Mouse (Mus musculus) embryonic stem cell, embryonic (primary cell): ENCODE results near the gene Rxfp2.

Source experiments
- CTCF ChIA-PET, 4 experiments: fragments of 300-600 bp in 2 of 4; fragments of 350-600 bp in 2 of 4; sonication (Branson Sonifier 250); formaldehyde crosslinking; loops; one replicate each; lab custom pipeline; 2022; ENCODE audit warnings: inconsistent platforms in 2 of 4; lab: Charles Lee
- POLR2A ChIA-PET, 4 experiments: fragments of 300-600 bp in 2 of 4; fragments of 350-600 bp in 2 of 4; sonication (Branson Sonifier 250); formaldehyde crosslinking; loops; one replicate each; lab custom pipeline; 2022; ENCODE audit warnings: antibody characterized with exemption in 4 of 4, inconsistent platforms in 1 of 4; lab: Charles Lee

The Rxfp2 gene

DNA sequence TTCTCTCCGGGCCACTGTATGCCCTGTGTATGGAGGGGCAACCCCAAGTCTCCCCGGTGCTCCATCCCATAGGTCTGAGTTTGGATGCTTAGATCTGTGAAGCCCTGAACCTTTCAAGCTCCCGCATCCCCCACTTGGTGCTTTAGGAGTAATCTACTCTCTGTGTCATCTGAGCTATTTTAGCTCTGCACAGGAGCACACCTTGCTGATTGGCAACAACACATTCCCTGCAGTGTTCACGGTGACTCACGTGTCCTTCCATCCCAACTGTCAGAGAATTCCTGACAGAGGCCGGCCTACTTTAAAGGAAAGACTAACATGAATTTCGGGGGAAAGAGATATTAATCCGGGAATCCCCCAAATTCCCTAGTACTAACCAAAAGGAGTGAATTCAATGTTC is 102.2 kb downstream of the Rxfp2 start:
- CTCF ChIA-PET: no interaction called here

DNA sequence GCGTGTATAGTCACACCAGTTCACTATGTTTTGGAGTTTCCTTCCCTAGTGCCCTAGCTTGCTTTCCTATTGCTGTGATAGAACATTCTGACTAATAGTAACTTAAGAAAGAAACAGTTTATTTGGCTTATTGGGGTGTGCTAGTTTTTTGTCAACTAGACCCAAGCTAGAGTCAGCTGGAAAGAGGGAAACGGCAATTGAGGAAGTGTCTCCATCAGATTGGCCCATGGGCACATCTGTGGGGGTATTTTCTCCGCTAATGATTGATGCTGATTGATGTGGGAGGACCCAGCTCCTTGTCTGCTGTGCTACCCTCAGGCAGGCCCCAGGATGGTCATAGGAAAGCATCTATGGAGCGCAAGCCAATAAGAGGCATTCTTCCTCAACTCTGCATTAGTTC is 103.6 kb downstream of the Rxfp2 start:
- CTCF ChIA-PET: interaction anchor here in 1 of 4 experiments (0.7 kb wide), 1 partner anchor 40 kb away, joined by 4 read pairs; no protein-coding TSS in a partner anchor
- POLR2A ChIA-PET: no interaction called here

More for the DNA sequence above, 102.2 kb downstream of the Rxfp2 start:
- POLR2A ChIA-PET: no interaction called here

DNA sequence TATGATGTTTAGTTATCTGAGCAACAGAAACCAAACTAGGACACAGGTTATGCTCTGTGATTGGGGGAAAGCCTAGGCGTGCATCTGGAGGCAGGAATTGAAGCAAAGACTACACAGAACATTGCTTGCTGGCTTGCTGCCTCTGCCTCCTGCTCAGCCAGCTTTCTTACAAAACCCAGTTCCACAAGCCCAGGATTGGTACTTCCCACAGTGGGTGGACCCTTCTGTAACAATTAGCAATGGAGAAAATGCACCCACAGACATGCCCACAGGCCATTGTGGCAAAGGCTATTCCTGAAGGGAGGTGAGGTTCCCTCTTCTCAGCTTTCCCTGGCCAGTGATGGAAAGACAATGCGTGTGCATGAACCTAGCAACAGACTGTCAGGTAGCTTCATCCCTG is 104.1 kb downstream of the Rxfp2 start:
- ChIA-PET CTCF (no interaction called here), POLR2A (no interaction called here)

DNA sequence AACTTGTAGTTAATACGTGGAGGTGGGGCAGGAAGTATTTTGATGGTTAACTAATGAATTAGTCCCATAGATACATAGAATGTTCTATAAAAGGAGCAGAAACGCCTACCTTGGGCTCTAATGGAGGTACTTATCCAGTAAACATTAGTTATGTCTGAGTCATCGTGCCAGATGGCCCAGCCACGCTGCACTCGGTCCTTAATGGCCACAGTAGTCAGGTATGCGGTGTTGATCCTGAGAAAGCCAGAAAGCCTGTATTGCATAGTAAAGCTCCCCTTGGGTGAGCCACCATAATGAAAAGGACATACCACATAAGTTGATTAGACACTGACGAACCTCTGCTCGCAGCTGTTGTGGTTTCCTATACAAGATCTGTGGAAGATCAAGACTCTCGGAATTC is 107.4 kb downstream of the Rxfp2 start:
- ChIA-PET CTCF (no interaction called here), POLR2A (no interaction called here)

DNA sequence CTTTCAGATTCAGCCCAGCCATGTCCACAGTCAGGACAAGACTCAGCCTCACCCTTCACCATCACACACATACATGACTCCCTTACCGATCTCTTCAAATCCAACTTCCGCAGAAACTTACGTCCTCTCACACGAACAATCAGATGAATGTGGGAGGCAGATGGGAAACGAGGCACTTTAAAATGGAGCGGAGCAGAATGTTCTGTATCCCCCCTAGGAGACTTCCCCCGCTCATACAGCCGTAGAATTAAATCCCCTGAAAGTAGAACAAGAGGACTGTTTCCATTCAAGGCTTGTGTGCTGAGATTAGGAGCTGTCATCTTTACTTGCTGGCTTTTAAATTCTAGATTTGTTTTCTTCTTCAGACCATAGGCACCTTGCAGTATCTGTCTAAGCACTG is 110.0 kb downstream of the Rxfp2 start:
- CTCF ChIA-PET: no interaction called here
- POLR2A ChIA-PET: interaction anchor here in 1 of 4 experiments (0.6 kb wide), 1 partner anchor 145 kb away, joined by 3 read pairs; no protein-coding TSS in a partner anchor

DNA sequence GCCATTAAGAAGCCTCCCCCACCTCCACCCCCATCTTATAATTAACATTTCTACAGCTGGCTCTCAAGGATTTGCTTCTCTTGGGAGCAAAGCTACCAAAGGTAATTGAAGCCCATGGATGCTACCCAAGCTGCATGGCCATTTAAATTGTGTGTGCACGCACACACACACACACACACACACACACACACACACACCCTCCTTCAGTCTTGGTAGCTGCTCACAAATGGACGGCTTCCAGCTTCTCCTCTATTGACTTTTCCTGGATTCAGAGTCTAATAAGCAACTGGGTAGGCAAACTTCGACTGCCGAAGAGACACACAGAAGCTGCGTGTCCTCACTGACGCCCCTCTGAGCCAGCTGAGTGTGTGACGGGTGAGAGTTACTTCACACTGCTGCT is 111.7 kb downstream of the Rxfp2 start:
- ChIA-PET CTCF (interaction anchor here in 2 of 4 experiments (0.6 to 1.1 kb wide), 3 partner anchors 12 to 31 kb away, joined by 3 to 9 read pairs (median 5); partner anchors contain the start of gene Fry (in 1 of the 2)), POLR2A (interaction anchor here in 1 of 4 experiments (0.8 to 1.3 kb wide), 3 partner anchors 7 to 307 kb away, joined by 3 read pairs; no protein-coding TSS in a partner anchor)

DNA sequence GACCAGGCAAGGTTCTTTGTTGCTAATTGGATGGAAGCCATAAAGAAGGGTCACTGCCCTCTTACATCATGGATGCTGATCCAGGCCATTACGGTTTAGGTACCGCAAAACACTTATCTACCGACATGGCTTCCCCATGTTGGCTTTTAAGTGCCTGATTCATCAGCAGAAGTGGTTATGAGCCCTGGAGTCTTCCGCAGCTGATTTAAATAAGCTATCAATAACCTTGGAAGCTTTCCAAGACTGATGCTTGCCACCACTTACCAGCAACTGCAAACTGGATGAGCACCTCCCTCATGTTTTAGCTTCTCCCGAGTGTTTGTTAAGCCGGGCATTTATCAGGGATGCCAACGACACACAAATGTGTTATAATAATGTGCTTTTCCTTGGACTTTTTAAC is 112.7 kb downstream of the Rxfp2 start:
- POLR2A ChIA-PET: interaction anchor here in 2 of 4 experiments (1.4 to 1.6 kb wide), 2 partner anchors 12 kb away, joined by 3 read pairs; no protein-coding TSS in a partner anchor
- CTCF ChIA-PET: no interaction called here
